Mouse (Mus musculus) urinary bladder, postnatal 14 days (tissue): ENCODE measurements around the gene C2.
"Not testable (repeated sequence)": the region's sequence is repeated elsewhere in the genome, so short reads cannot be mapped to it uniquely, and the experiment has no call there.

Source experiments
- DNase-seq: peaks from one replicate; pipeline ENCODE4 v3.0.0; 2021; ENCODE audit warnings: low spot score

C2 gene

DNA sequence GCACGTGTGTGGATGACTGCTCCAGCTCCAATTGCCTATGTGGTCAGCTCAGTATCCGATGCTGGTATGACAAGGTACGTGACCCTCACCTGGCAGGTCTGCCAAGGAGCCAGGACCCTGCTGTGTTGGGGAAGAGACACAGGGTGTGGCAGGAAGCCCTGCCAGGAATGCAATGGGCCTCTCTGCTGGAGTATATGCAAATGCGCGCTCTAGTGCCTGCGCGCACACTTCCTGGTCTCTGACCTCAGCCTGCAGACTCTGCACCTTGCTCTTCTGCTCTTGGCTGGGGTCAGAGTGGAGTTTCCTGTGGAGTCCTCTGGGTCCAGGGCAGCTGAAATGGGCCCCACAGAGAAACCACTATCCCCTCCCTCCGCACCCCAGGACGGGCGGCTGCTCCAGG lies 12.9 kb upstream of the C2 start:
- no peak for DNase-seq

DNA sequence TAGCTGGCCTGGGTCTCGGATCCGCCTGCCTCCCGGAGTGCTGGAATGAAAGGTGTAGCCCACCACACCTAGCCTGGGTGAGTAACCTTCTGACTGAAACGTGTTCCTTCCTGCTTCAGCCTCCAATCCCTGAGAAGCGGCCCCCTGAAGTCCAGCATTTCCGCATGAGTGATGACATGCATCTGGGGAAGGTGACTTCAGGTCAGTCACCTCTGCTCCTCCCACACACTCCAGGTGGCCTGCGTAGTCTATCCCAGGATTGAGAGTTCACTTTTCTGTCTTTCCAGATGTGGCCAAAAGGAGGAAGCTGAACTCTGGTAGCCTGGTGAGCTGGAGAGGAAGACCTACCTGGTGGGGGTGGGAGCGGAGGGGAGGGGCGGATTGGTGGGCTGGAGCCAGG lies 4.8 kb upstream of the C2 start:
- no peak for DNase-seq

DNA sequence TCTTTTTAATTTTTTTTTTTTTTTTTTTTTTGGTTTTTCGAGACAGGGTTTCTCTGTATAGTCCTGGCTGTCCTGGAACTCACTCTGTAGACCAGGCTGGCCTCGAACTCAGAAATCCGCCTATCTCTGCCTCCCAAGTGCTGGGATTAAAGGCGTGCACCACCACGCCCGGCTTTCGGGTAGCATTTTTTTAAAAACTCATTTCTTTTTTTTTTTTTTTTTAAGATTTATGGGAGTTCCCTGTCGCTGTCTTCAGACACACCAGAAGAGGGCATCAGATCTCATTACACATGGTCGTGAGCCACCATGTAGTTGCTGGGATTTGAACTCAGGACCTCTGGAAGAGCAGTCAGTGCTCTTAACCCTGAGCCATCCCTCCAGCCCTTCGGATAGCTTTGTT lies 3.9 kb upstream of the C2 start:
- not testable (repeated sequence) for DNase-seq

DNA sequence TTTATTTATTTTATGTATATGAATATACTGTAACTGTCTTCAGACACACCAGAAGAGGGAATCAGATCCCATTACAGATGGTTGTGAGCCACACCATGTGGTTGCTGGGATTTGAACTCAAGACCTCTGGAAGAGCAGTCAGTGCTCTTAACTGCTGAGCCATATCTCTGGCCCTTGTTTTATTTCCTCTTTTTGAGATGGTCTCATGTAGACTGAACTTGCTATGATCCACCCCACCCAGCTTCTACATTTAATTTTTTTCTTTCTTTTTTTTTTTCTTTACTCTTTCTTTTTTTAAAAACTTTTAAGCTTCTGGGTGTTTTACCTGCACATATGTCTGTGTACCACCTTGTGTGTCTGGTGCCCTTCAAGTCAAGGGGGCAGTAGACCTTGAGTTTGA lies 2.8 kb upstream of the C2 start:
- DNase-seq, result not testable (repeated sequence)

DNA sequence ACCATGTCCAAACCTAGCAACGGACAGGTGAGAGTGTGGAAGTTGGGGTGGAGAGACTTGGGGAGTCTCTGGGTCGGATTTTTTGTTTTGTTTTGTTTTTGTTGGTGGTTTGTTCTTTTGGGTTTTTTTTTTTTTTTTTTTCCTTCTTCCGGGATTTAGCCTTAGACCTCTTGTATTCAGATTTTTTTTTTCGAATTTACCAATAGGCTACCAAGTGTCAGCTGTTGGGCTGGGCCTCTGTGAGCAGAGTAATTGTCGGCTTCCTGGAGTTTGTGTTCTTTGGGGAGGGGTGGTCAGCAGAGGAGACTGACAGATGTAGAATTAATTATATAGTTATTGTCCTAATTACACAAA lies 1.8 kb upstream of the C2 start:
- DNase-seq, result peak; percentile 29

DNA sequence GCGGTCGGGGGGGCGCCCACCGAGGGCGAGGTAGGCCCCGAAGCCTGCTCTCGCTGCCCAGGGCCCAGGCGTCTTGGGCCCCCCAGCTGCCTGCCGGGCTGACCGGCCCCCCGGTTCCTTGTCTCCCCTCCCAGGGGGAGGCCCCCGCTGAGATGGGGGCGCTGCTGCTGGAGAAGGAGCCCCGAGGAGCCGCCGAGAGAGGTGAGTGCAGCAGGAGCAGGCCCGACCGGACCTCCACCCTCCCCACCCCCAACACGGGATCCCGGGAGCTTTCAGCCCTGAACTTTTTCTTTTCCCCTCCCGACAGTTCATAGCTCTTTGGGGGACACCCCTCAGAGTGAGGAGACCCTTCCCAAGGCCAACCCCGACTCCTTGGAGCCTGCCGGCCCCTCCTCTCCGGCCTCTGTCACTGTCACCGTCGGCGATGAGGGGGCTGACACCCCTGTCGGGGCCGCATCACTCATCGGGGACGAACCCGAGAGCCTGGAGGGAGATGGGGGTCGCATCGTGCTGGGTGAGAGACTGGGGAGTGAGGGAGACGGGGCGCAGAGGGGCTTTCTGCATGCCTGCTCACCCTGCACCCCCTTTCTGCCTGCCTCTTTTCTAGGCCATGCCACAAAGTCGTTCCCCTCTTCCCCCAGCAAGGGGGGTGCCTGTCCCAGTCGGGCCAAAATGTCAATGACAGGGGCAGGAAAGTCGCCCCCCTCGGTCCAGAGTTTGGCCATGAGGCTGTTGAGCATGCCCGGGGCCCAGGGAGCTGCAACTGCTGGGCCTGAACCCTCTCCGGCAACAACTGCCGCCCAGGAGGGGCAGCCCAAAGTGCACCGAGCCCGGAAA lies 1.2 kb upstream of the C2 start:
- DNase-seq, result peak; percentile 42

DNA sequence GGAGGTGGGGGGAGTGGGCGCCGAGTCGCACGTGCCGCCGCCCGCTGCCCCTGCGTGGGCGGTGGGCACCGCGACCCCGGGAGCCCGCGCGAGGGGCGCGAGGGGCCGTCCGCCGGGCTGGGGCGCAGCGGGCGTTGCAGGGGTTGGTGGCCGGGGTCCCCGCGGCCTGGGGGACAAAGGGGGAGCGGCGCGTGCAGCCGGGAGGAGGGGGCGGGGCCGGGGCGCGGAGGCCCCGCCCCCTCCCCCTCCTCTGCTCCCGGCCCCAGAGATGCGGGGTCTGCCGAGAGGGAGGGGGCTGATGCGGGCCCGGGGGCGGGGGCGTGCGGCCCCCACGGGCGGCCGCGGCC lies 614 bp upstream of the C2 start:
- DNase-seq, result no peak

DNA sequence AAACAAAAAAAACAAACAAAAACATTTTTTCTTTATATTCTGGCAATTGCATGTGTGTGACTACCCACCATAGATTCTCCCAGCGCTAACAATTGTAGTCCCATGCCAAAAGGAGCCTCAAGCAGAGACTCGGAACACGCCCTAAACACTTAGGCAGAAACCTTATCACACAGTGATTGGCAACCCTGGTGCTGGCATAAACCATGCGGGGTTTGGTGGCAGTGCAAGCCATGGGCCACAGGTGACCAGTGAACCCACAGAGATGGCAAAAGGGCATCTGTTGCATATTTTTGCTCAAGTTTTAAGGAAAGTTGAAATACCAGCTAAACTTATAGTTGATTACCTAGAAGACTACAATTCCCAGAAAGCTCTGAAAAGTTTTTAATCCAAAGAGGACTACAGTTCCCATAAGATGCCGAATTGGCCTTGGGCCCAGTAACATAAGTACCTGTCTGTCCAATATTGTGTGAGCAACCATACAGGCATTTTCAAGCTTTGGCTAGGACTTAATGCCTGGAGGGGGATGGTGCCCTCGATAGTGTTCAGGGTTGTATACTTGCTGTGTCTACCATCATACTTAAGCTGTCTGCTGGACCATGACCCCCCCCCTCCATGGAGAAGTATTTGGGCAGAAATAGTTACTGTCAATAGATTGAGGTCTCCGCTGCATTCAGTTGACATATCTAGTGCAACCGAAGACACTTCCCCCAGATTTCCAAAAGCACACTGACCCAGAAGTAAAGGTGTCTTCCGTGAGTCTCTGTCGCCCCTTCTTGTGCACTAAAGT lies 499 bp downstream of the C2 start:
- DNase-seq, result peak; percentile 64

DNA sequence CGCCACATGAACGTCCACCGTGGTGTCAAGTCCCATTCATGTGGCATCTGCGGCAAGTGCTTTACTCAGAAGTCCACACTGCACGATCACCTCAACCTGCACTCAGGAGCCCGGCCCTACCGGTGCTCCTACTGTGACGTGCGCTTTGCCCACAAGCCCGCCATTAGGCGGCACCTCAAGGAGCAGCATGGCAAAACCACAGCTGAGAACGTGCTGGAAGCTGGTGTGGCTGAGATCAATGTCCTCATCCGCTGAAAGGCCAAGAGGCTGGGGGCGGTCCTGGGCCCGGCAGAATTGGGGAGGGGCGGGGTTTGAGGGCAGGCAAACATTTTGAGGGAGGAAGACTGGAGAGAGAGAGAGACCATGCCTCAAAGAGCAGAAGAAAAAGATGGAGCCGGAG lies 1.7 kb downstream of the C2 start:
- no peak for DNase-seq

DNA sequence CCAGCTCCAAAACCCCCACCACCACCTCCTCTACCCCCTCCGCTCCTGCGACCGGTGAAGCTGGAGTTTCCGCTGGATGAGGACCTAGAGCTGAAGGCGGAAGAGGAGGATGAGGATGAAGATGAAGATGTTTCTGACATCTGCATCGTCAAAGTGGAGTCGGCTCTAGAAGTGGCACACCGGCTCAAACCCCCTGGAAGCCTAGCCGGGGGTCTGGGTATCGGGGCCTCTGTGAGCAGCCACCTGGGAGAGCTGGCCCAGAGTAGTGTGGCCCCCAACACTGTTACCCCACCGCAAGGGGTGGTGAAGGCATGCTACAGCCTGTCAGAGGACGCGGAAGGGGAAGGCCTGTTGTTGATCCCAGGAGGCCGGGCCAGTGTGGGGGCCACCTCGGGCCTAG lies 2.3 kb downstream of the C2 start:
- no peak for DNase-seq

DNA sequence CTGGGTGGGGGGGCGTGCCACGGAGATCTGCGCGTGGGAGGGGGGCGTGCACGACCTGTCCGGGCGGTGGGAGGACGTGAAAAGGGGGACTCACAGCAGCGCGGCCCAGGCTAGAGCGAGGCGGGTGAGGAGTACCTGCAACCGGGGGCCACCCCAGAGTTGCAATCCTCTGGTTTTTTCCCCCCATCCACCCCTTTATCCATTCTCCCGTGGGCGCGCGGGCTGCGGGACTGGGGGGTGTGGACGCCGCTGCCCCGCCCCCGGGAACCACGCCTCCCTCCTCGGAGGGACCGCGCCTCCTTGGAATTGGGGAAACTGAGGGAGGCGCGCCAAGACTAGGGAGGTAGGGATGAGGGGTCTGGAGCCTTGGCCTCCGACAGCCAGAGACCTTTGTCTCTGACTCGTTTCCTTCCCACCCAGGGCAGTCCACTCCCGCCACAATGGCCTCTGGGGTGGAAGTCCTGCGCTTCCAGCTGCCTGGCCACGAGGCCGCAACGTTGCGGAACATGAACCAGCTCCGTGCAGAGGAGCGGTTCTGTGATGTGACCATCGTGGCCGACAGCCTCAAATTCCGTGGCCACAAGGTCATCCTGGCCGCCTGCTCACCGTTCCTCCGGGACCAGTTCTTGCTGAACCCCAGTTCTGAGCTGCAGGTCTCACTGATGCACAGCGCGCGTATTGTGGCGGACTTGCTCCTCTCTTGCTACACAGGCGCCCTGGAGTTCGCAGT lies 3.1 kb downstream of the C2 start:
- DNase-seq, result peak; percentile 62

DNA sequence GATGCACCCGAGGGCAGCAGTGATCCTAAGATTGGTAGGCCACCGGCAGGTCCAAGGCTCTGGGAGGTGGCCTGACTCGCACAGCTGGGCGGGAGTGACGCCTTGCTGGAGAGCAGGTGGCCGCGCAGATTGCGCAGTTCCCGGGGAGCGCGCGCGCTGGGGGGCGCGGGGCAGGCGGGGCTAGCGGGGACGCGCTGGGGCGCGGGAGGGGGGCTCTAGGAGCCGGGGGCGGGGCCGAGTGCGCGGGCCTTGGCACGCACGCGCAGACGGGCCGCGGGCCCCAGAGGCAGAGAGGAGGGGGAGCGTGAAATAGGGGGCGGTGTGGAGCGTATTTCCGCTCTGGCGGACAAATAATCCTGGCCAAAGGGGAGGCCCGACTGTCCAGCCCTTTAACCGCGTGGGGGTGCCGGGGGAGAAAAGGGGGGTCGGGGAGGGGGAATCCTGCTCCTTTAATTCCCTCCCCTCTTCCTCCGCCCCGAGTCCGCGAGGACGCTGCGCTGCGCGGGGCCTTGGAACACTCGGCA lies 3.9 kb downstream of the C2 start:
- DNase-seq, result peak; percentile 95

DNA sequence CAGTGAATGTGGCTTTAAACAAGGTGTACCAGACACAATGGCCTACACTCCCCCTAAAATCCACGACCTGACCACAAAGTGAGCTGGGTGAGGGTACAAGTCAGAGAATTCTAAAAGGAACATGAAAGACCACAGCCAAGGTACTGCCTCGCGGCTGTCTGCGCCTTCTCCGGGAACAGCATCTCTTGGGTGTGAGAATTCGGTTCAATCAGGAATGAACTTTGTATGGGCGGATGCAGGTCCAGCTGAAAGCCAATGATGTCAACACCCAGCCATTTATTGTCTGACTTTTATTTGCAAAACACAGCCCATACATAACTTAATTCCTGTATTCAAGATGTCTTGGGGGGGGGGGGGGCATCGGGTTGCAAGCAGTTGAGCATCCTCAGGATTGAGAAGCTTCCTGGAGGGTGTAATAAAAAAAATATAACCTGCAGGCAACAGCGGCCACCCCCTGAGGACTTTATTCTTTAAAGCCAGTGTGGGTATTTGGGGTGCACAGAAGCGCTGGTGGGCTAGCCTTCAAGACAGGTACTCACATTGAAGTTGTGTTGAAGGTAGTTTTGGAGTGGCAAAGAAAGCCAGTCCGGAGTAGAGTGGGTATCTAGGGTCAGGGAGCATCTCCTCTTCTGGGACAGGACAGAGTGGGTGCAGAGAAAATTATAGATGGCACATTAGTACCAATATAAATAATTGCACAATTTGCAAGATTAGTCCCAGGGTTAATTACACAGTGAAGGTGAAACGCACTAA lies 4.8 kb downstream of the C2 start:
- no peak for DNase-seq

DNA sequence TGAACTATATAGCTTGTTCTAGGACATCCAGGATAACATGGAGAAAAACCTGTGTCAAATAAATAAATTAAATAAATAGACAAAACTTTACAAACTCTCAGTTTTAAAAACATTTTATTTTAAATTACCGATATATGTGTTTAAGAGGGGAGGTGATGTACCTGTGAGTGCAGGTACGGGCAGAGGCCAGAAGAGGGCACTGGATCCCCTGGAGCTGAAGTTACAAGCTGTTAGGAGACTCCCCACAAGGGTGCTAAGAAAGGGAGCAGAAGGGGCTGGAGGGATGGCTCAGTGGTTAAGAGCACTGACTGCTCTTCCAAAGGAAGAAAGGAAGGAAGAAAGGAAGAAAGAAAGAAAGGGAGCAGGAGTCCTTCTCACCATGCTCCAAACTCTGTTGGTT lies 6.7 kb downstream of the C2 start:
- DNase-seq, result no peak

DNA sequence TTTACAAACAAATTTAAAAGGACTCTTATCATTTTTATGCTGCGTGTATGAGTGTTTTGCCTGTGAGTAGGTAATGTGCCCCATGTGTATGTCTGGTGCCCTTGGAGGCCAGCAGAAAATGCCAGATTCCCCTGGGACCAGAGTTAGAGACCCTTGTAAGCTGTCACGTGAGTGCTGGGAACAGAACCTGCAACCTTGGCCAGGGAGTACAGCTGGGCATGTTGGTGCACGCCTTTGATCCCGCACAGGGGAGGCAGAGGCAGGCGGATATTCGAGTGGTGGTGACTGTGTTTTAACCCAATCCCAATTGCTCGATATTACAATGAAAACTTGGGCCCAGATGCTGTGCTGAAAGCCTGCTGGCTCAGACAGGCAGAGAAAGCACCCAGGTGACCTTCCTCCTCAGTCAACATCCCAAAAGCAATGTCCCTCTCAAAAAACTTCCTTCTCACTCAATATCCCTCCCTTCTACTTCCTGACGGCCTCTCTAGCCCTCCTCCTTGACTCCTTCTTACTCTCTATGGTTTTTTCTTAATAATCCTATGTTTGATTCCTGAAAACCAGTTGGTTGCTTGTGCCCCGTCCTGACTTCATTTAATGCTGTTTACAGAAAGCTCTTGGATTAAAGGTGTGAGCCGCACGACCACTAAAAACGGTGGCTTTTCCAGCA lies 7.9 kb downstream of the C2 start:
- no peak for DNase-seq

DNA sequence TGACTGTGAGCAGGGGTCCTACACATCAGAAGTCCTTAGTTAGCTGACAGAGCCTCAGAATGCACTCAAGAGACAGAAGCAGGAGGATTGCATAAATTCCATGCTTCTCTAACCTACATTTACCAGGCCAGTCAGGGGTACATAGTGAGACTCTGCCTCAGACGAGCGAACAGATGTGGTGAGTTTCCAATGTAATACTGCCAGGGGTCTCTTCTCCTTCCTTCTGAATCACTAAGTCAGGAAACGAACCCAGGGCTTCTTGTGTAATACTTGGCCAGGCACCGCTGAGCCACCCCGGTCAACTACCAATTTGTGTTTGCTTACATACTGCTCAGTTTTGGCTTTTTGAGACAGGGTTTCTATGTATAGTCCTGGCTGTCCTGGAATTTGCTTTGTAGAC lies 10.1 kb downstream of the C2 start:
- DNase-seq, result no peak

DNA sequence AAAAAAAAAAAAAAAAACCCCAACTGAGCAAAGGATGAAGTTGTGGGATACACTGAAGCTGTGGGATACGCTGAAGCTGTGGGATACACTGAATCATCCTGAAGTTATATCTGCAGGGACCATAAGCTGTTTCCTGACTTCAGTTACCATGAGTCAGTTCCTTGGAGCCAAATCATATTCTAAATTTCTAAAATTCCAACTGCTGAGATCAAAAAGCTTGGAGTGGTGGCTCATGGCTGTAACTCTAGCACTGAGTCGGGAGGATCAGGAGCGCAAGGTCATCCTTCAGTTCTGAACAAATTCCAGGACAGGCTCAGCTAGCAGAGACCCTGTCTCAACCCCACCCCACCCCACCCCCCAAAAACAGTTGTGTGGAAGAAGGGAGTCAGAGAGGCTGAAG lies 12.4 kb downstream of the C2 start:
- no peak for DNase-seq

DNA sequence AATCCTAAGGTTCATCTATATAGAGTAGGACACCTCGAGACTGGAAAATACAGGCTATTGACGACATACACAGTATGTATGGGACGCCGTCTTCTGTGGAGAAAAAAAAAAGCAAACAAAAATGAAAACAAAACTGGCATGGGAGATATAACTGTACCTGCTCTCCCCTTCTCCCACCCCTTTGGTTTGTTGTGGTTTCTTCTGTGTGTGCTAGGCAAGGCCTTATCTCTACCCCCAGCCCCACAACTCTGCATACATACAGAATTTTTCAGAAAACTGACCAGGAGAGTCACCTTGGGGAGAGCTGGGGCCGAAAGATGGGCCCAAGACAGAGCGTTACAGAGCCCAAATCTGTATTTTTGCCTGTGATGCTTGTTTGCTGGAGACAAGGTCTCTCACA lies 13.4 kb downstream of the C2 start:
- no peak for DNase-seq

DNA sequence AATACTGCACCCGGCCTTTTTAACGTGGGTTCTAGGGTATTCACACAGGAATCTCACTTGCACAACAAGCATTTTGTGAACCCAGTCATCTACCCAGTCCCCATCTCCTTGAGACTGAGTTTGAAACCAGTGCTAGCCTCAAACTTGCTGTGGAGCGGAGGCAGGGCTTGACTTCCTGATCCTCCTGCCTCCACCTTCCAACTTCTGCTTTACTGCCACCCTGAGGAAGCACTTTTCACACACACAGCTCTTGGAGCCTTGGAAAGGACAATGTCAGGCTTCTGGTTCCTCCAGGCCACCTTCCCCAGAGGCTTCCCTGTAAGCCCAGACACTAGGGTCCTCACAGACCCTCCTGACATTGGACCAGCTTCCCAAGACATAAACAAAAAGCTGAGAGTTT lies 14.7 kb downstream of the C2 start:
- DNase-seq, result no peak

DNA sequence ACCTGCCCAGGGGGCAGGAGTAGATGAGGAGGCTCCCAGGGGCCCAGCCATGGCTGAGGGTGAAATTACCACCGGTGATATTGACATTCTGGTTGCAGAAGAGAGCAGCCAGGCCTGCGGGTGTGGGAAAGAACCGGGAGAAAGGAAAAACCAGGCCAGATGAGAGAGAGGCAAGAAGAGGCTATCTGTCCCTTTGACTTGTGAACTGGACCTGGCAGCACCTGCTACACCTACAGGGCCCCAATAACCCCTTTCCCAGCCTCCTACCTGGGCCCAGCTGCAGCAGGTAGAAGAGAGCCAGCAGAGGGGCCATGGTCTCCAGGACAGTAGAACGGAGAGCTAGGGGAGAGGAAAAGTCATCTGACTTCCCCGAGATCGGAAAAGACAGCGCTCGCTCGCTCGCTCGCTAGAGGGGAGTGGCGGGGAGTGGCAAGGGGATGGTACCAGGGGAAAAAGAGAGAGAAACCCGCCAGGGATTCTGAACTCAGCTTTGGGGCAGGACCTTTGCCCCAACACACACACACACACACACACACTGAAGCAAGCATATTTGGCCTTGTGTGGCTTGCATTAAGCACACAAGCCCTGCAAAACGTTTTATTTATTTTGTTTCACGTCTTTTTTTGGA lies 16.3 kb downstream of the C2 start, which contains the start of gene Gm20547:
Gene Gm20547 (minus strand): TSS at position 360 of the 628 bp plus-strand sequence.
- no peak for DNase-seq

DNA sequence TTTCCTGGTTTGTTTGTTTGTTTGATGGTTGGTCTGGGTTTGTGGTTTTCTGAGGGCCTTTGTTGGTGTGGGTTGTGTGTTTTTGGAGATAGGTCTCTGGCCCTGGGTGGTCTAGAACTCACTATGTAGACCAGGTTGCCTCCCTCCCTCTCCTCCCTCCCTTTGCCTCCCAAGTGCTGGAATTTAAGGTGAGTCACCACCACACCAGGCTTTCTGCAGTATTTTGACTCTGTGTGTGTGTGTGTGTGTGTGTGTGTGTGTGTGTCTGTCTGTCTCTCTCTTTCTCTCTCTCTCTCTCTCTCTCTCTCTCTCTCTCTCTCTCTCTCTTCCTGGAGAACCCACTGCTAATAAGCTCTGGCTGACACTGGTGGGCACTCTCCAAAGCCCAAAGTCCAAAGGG lies 16.9 kb downstream of the C2 start:
- DNase-seq, result no peak
